Mouse (Mus musculus) heart, postnatal 4 days (tissue): Measurements from ENCODE around the gene Epha4. TPM values are rescaled to one million over a fixed set of nuclear protein-coding genes. Genes with fewer than 3 reads are reported as not detected.

Experiments
- DNase-seq: peaks from one replicate; pipeline ENCODE4 v3.0.0; 2021
- total RNA-seq, 2 experiments: library from RNA; stranded (reverse); gene quantifications; 2 replicates each; pipeline ENCODE4 v1.2.3; 2021

The Epha4 gene
- total RNA-seq, 2 experiments from 2014 or later, result 22.4 to 25.4 TPM

GRCm38 (mm10) chr1:77512059-77512407 is 2.9 kb downstream of the Epha4 start:
- no peak for DNase-seq

DNA sequence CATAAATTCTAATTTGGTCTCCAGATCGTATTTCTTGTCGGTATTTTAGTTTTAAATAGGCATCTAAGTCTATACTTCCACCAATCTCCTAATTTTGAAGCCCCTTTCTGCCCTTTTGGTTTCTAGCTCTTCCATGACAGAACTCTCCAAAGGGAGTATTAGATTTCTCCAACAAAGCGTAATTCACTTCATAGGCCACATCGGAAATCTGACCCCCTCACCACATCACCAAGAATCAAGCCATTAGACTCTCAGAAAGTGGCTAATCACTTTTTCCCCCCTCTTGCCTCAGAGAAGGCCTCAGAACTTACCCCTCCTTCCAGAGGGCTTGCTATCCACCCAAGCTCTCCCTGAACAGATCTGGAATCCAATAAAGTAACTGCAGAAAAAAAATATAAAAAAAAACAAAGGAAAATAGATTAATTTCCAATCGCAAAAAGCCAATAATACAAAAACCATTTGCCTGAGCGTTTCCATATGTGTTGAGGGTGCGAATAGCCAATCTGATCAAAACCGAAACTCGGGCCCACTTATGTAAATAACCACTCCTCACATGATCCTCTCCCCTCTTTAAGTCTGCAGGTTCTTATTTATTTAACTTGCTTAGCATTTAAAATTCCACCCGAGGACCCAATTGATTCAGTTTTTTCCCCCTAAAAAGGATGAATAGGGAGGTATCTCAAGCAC is 3.4 kb downstream of the Epha4 start:
- DNase-seq, result no peak

DNA sequence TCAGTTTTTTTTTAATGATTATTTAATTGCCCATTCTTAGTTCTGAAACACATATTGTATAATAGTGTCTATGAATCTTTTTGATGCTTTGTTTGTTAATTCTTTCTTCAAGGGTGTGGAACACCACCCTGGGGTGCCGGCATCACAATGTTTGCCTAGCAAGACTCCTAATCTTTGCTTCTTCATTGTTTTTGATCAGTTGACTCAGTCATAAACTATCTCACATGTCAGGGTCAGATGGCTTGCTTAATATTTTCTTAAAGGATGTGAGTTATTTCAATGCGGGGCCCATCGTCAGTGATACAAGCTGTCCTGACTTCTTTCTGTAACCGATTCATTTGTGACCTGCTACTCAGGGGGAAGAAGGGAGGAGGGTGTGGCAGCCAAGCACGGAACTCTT is 4.3 kb downstream of the Epha4 start:
- DNase-seq, result no peak

DNA sequence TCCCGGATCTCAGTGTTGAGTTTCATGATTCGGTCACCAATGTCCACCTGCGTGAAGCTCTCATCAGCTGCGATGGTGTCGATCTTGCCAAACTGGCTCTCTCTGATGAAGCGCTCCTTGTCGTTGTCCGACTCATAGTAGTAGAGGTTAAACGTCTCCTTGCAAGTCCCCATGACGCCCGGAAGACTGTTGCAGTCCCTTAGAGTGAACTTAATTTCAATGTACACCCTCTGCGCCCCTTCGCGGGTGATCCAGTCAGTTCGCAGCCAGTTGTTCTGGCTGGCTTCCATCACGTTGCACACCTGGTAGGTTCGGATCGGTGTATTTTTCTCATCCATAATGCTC is 8.1 kb downstream of the Epha4 start:
- no peak for DNase-seq

DNA sequence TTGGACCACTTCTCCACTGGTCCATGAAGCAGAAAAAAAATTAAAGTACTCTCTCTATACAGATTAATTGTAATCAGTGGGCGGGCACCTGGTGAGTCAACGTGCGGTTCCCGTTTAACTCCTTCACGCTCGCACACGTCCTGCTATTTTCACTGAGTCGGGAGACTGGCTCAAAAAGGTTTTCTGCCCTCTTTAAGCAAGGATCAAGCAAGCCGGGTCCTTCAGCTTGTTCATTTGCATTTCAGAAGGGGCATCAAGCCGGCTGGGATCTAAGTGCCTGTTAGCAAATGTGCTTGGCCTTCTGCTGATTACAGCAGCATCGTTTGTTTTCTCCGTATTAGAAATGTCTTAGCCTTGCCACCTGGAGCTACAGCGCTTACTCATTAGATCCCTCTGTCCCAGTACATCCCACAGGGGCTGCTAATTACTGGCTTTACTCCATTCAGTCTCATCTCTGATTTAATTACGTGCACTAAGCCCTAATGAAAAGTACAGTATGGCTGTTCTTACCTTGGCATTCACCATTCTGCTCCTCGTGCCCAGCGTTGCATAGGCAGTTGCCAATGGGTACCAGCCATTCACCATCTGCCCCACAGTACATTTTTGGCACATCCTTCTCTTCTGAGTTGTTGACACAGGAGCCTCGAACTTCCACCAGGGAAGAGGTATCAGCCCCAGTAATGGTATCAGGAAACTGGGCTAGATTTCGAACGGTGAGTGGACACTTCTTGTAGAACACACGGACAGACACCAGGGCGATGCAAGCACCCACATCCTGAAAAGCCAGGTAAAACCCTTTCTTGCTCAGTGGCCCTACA is 8.6 kb downstream of the Epha4 start:
- DNase-seq, result no peak

DNA sequence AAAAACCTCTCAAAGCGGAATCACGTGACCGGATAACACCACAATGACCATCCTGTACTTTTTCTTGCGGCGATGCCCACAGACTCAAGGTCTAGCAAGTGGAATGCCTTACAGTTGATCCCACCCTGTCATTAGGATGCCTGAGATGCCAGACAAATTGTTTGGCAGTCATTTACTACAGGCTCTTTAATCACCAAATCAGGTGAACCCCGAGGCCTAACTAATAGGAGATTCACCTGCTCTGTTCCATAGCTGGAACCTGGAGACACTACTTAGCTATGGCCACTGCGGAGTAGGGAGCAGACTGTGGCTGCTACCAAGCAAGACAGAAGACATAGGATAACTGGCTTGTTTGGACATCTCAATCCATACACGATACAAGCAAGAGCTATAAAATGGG is 9.6 kb downstream of the Epha4 start:
- no peak for DNase-seq

GRCm38 (mm10) chr1:77504813-77505212 is 10.1 kb downstream of the Epha4 start:
- no peak for DNase-seq

DNA sequence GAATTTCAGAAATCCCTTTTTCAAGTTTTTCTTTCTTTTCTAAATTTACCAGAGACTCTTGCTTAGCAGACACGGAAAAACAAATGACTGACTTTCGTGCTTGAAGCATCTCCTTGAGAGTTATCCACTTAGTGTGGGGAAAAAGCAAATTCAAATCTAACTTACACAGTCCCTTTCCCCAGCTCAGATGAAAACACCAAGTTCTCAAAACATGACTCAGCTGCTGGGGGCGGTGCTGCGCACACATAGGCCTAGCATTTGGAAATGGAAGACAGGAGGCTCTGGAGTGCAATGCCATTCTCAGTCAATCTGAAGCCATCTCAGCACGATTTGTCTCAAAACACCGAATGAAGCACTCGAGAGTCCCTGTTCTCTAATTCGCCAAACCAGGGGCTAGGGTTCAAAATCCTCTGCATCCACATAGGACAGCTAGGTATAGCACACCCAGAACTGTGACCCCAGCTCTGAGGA is 11.1 kb downstream of the Epha4 start:
- DNase-seq, result no peak

DNA sequence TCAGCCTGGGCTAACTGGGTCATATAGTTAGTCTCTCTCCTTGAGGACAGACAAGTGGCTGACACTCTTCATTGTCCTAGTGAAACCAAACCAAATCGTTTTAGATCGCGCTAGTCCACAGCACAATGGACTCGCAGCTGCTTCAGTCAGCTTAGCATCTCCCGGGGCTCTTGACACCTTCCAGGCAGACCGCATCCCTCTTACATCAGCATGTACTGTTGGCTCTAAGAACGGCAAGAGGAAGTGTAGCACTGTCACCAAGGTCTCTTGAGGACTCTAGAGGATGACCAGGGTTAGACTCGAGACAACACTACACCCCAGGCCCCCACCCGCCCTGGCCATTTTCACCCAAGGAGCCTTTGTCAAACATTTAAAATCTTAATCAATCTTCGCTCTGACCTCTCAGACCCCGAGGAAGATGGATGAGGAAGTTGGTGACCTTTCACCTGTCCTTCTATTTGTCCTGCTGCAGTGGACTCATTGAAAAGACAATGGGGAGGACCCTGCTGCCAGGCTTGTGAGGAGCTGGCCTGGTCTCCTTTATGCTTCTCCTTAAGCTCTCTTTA is 12.3 kb downstream of the Epha4 start:
- no peak for DNase-seq

DNA sequence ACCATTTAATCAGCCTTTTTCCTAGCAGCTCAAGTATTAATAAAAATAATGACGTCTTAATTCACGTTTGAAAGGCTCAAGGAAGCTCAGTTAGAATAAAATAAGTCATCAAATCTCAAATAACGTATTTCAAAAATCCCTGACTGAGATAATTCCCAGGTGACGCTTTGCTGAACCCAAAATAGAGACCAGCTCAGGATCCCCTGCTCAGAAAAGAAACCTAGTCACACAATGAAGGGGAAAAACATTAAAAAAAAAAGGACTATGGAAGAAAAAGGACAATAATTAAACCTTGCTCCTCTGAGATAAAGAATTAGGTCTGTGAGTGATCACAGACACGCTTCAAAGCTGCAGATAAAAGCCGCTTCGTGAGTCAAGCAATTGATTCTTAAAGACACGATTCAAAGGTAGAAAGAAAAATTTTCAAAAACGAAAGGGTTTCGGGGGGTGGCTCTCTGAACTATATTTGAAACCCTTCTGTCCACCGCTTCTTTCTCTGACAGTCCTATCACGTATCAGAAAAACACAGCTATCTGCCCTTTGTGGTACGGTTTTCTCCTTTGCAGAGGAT is 13.4 kb downstream of the Epha4 start:
- no peak for DNase-seq

GRCm38 (mm10) chr1:77497506-77497905 is 17.4 kb downstream of the Epha4 start:
- DNase-seq, result no peak

DNA sequence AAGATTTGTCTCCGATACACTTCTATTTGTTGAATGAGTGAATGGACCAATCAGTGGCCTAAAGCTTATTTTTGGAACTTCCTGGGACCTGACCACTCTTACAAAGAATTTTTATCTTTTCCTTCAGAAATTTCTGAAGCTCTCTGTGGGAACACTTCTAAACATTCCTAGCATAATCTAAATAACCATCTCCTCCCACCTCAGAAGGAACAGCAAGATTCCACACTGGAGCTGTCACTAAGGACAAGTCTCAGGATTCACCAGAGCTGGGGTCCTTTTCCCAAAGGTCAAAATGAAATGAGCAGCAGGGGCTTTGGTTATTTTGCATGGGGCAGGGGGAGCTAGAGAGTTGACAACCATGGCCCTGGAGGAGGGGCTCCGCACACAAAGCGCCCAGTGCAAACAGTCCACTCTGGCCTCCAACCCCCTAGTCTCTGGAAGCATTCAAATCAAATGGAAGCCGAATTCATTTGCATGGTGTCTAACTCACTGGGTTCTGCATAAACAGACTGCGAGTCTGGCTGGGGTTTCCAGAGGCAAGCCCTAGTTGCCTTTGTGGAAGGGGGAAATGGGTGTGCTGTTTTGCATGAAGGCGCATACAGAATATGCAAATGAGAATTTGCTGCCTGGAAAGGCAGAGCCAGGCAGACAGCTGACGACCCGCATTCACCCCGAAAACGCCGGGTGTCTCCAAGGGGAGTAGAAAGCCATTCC is 18.3 kb downstream of the Epha4 start:
- no peak for DNase-seq

- DNase-seq, result no peak
Observed at GRCm38 (mm10) chr1:77495790-77496158, 19.1 kb downstream of the Epha4 start.

- DNase-seq, result no peak
Observed at GRCm38 (mm10) chr1:77495030-77495789, 19.7 kb downstream of the Epha4 start.

GRCm38 (mm10) chr1:77493841-77494635 is 20.9 kb downstream of the Epha4 start:
- no peak for DNase-seq

- DNase-seq, result no peak
Observed at GRCm38 (mm10) chr1:77490166-77490565, 24.7 kb downstream of the Epha4 start.

- DNase-seq, result no peak
Observed at GRCm38 (mm10) chr1:77489387-77489786, 25.5 kb downstream of the Epha4 start.

DNA sequence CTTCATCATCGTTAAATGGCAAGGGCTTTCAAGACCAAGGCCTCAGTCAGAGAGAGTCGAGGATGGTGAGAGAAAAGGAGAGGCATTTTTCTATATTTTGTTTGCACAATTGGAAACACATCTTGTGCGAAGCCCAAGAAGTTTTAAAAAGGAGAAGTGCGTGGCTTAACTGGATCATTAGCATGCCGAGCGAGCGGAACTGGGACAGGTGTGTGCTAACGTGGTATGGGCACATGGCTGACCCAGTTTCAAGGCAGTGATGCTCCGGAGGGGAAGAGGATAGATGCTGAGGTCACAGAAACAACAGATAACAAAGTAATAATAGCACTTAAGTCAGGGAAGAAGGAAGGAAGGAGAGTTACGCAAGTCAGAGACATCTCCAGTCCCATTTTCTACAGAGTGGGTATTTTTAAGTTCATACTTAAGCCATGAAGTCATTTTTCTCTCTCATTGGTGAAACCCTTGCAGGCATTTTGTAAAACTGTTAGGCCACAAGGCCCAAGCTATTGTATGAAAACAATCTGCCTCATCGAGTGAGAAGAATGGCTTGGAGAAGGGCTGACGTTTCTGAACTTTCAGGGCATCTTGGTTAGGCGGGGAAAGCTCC is 26.9 kb downstream of the Epha4 start:
- DNase-seq, result no peak

- DNase-seq, result no peak
Observed at GRCm38 (mm10) chr1:77484766-77485596, 29.9 kb downstream of the Epha4 start.
